Mouse (Mus musculus) G1E (cell line): ENCODE measurements at regions not wholly inside any gene's neighbourhood (a gene's known extent, or its start where the extent isn't known, plus 50 kb on each side); places are given as distances from the start of the nearest gene placed in this dataset.
"Not testable (repeated sequence)": the region's sequence is repeated elsewhere in the genome, so short reads cannot be mapped to it uniquely, and the experiment has no call there.

Experiments
- ATAC-seq: 2 replicates; pipeline ENCODE4 v1.8.0; 2016; ENCODE audit warnings: mild to moderate bottlenecking; ENCODE audit not compliant: insufficient number of reproducible peaks, poor library complexity, low FRiP score, severe bottlenecking; ENCODE audit errors: extremely low read depth
- DNase-seq: peaks from one replicate; pipeline ENCODE4 v3.0.0; 2012; ENCODE audit warnings: low spot score
- H3K27me3 ChIP-seq: 2 replicates; pipeline ENCODE4 v1.6.1; 2012; ENCODE audit warnings: mild to moderate bottlenecking, low read length, inconsistent platforms; ENCODE audit not compliant: insufficient read depth
- H3K36me3 ChIP-seq: replicated peaks from 2 replicates; pipeline ENCODE3; 2012; ENCODE audit warnings: mild to moderate bottlenecking, inconsistent platforms
- H3K4me1 ChIP-seq: 2 replicates; pipeline ENCODE4 v1.6.1; 2012; ENCODE audit warnings: low read depth, low read length, inconsistent platforms, mixed read lengths; ENCODE audit not compliant: insufficient read depth
- H3K4me3 ChIP-seq: 2 replicates; pipeline ENCODE4 v1.5.1; 2012; ENCODE audit warnings: low read depth, mild to moderate bottlenecking, inconsistent platforms, low read length, moderate library complexity, mixed read lengths
- H3K9me3 ChIP-seq: replicated peaks from 2 replicates; pipeline ENCODE4 v1.6.1; 2012; ENCODE audit warnings: inconsistent platforms
- CTCF ChIP-seq: IDR thresholded peaks from 2 replicates; pipeline ENCODE4 v1.5.1; 2012; ENCODE audit warnings: low read depth, low read length, inconsistent platforms, mixed read lengths
- GATA1 ChIP-seq: IDR thresholded peaks from 2 replicates; pipeline ENCODE4 v1.6.1; 2012; ENCODE audit warnings: borderline replicate concordance, low read length, inconsistent platforms, mixed read lengths
- GATA2 ChIP-seq: IDR thresholded peaks from 2 replicates; pipeline ENCODE4 v1.6.1; 2012; ENCODE audit warnings: low read depth, low read length, inconsistent platforms, borderline replicate concordance
- POLR2AphosphoS5 ChIP-seq: IDR thresholded peaks from 2 replicates; pipeline ENCODE4 v1.6.1; 2012; ENCODE audit warnings: low read depth, low read length, inconsistent platforms; ENCODE audit not compliant: insufficient replicate concordance
- TAL1 ChIP-seq: conservative IDR thresholded peaks from 2 replicates; pipeline ENCODE4 v1.6.1; 2012; ENCODE audit warnings: low read depth, low read length, inconsistent platforms, mixed read lengths

- H3K36me3 ChIP-seq, H3K4me3 ChIP-seq, ATAC-seq, H3K4me1 ChIP-seq, DNase-seq, H3K27me3 ChIP-seq, H3K9me3 ChIP-seq: not testable (repeated sequence)
Measured at GRCm38 (mm10) chr19:3158149-3158548, 124.6 kb upstream of the Mrpl21 start.

- Histone ChIP-seq H3K4me1 (no peaks in the 10 kb centered on the region), H3K9me3 (0 out of 2 replicates have a peak, but pooled peaks cover 2% of the 10 kb centered on the region), H3K36me3 (no peaks in the 10 kb centered on the region), H3K4me3 (no peak overlapping the region), H3K27me3 (no peaks in the 10 kb centered on the region)
- ATAC-seq (no peak), DNase-seq (no peak)
- TF ChIP-seq GATA2 (no peak), GATA1 (no peak), CTCF (no peak)
Measured at GRCm38 (mm10) chr19:3159346-3159745, 123.4 kb upstream of the Mrpl21 start.

- H3K9me3 ChIP-seq, result no peaks in the 10 kb centered on the region
- TF ChIP-seq TAL1 (no peak), CTCF (no peak), GATA1 (no peak), GATA2 (no peak), POLR2AphosphoS5 (no peak)
- no peak for DNase-seq
- H3K4me3 ChIP-seq, result no peak overlapping the region
- H3K36me3 ChIP-seq, result no peaks in the 10 kb centered on the region
- no peaks in the 10 kb centered on the region for H3K4me1 ChIP-seq
- H3K27me3 ChIP-seq, result no peaks in the 10 kb centered on the region
- no peak for ATAC-seq
Measured at GRCm38 (mm10) chr19:3167683-3168082, 115.0 kb upstream of the Mrpl21 start.

DNA sequence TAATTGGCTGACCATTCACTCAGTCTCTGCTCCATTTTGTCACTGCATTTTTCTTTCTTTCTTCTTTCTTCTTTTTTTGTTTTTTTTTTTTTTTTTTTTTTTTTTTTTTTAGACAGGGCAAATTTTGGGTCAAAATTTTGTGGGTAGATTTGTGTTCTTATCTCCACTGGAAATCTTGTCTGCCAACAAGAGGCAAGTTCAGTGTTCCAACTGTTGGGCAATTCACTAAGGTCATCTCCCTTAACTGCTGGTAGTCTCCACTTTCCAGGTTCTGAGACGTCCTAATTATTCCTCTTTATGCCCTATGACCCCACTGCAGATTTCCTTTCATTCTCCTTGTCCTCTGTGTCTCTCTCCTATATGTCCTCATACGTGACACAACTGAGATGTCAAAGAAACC lies 100.1 kb upstream of the Mrpl21 start:
- Histone ChIP-seq H3K4me3 (no peak overlapping the region), H3K4me1 (no peaks in the 10 kb centered on the region), H3K9me3 (no peaks in the 10 kb centered on the region), H3K27me3 (no peaks in the 10 kb centered on the region), H3K36me3 (no peaks in the 10 kb centered on the region)
- ATAC-seq, result no peak
- DNase-seq, result no peak
- TF ChIP-seq CTCF, result no peak
- TF ChIP-seq TAL1, result no peak
- no peak for TF ChIP-seq GATA1
- TF ChIP-seq POLR2AphosphoS5, result no peak
- TF ChIP-seq GATA2, result no peak

- ATAC-seq, result no peak
- no peak overlapping the region for H3K4me3 ChIP-seq
- H3K4me1 ChIP-seq, result no peaks in the 10 kb centered on the region
- TF ChIP-seq TAL1 (no peak), POLR2AphosphoS5 (no peak), GATA1 (no peak), GATA2 (no peak), CTCF (no peak)
- no peaks in the 10 kb centered on the region for H3K9me3 ChIP-seq
- no peak for DNase-seq
- peaks cover 3% of the 10 kb centered on the region; the same call in 1 of the 2 replicates for H3K27me3 ChIP-seq
- no peaks in the 10 kb centered on the region for H3K36me3 ChIP-seq
Measured at GRCm38 (mm10) chr19:3192644-3193043, 90.1 kb upstream of the Mrpl21 start.

DNA sequence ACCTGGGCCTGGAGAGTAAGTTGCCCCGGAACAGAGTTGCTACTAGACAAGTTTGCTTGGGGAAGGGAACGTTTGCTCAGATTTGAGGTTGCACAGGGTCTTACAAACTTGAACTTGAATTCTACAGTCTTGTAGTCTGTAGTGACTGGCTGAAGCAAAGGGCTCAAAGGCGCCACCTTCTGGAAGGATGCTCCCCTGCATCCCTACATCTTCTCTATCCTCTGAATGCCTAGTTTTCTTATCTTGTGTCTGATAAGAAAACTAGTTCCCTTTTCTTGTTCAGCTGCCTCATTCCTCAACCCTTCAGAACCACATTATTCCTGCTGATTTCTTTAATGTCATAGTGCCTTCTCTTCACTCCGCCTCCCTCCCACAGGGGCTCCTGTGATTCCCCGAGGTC lies 78.2 kb upstream of the Mrpl21 start:
- not testable (repeated sequence) for H3K36me3 ChIP-seq, H3K27me3 ChIP-seq, H3K4me3 ChIP-seq, ATAC-seq, H3K9me3 ChIP-seq, DNase-seq, H3K4me1 ChIP-seq

DNA sequence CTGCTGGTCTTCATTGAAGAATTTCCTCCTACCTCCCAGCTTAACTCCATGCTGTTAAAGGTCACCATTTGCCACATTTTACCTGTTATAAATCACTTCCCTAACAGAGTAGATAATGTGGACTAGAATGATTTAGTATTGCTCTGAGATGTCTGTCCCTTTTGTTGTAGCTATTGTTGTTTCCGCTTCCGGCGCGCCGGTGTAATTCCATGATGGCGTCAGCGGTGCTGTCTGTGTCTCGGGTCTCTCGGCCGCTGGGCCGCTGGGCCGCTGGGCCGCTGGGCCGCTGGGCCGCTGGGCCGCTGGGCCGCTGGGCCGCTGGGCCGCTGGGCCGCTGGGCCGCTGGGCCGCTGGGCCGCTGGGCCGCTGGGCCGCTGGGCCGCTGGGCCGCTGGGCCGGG lies 77.3 kb upstream of the Mrpl21 start:
- H3K27me3 ChIP-seq, H3K4me3 ChIP-seq, H3K9me3 ChIP-seq, H3K36me3 ChIP-seq, DNase-seq, ATAC-seq, H3K4me1 ChIP-seq: not testable (repeated sequence)

GRCm38 (mm10) chr19:3208283-3208682 lies 74.4 kb upstream of the Mrpl21 start:
- Histone ChIP-seq H3K36me3 (no peaks in the 10 kb centered on the region), H3K9me3 (no peaks in the 10 kb centered on the region), H3K4me1 (no peaks in the 10 kb centered on the region), H3K27me3 (no peaks in the 10 kb centered on the region), H3K4me3 (no peak overlapping the region)
- no peak for DNase-seq
- TF ChIP-seq GATA2 (no peak), TAL1 (no peak), CTCF (peak; percentile 70)
- ATAC-seq, result no peak
